23 mouse cellular contexts compared by ENCODE assay signal in genomic region chr4:62308406-62308805, GRCm38 (mm10). TPM values are rescaled to one million over a fixed set of nuclear protein-coding genes. Genes with fewer than 3 reads are reported as not detected.
DNase-seq lines count a peak whose midpoint lies in the region; ATAC-seq and TF ChIP-seq lines count a peak whose summit lies in the region.
"Had no signal": no experiment of that assay in that cellular context is flagged by ENCODE, and none has a peak within 500 bp of the region (broad histone marks: within the 10 kb centered on the region; RNA-seq: fewer than 3 reads in every experiment).

No protein-coding gene starts in this region.

- TF ChIP-seq POLR2A in thymus, adult 2 months (IDR thresholded peaks at IDR 0.05; ENCODE audit: control insufficient read depth, extremely low read depth, insufficient read depth, low read length, poor library complexity): no peak

- H3K36me3 ChIP-seq in forebrain, embryonic 11.5 days (ENCODE audit: control insufficient read depth, insufficient read depth, low read length): no peaks in the 10 kb centered on the region
- H3K36me3 ChIP-seq in forebrain, embryonic 14.5 days (ENCODE audit: control insufficient read depth, insufficient read depth, low read length): peaks cover 52% of the 10 kb centered on the region
- H3K36me3 ChIP-seq in thymus, adult 2 months (ENCODE audit: control insufficient read depth, insufficient read depth, low read length): peaks cover 74% of the 10 kb centered on the region
- peaks cover 65% of the 10 kb centered on the region for H3K36me3 ChIP-seq in neural tube, embryonic 15.5 days

- TF ChIP-seq CTCF in thymus, adult 2 months (IDR thresholded peaks at IDR 0.05; ENCODE audit: borderline replicate concordance, control insufficient read depth, extremely low read depth, insufficient read depth, low read length, poor library complexity): no peak

- no peaks in the 10 kb centered on the region for H3K27me3 ChIP-seq in forebrain, embryonic 11.5 days (ENCODE audit: control insufficient read depth, insufficient read depth, low read length)
- no peaks in the 10 kb centered on the region for H3K27me3 ChIP-seq in forebrain, embryonic 14.5 days (replicated peaks; ENCODE audit: control insufficient read depth, insufficient read depth, low read length)
- no peaks in the 10 kb centered on the region for H3K27me3 ChIP-seq in thymus, adult 2 months (ENCODE audit: control insufficient read depth, insufficient read depth, low read length)
- H3K27me3 ChIP-seq in neural tube, embryonic 15.5 days (replicated peaks): no peaks in the 10 kb centered on the region
- H3K27me3 ChIP-seq: embryonic facial prominence, embryonic 12.5 days; embryonic facial prominence, embryonic 15.5 days; forebrain, embryonic 12.5 days; hindbrain, embryonic 12.5 days; hindbrain, embryonic 15.5 days; Patski had no signal

- no peaks in the 10 kb centered on the region for H3K9me3 ChIP-seq in forebrain, embryonic 11.5 days (ENCODE audit: control insufficient read depth, low read length)
- no peaks in the 10 kb centered on the region for H3K9me3 ChIP-seq in forebrain, embryonic 14.5 days (replicated peaks; ENCODE audit: control insufficient read depth, low read length)
- no peaks in the 10 kb centered on the region for H3K9me3 ChIP-seq in neural tube, embryonic 15.5 days (replicated peaks)
- H3K9me3 ChIP-seq: embryonic facial prominence, embryonic 12.5 days; embryonic facial prominence, embryonic 15.5 days; forebrain, embryonic 12.5 days; hindbrain, embryonic 12.5 days had no signal

- no peaks in the 10 kb centered on the region for H3K4me1 ChIP-seq in forebrain, embryonic 11.5 days (replicated peaks; ENCODE audit: control insufficient read depth, insufficient read depth, low read length)
- H3K4me1 ChIP-seq in forebrain, embryonic 14.5 days (ENCODE audit: control insufficient read depth, insufficient read depth, low read length): no peaks in the 10 kb centered on the region
- no peaks in the 10 kb centered on the region for H3K4me1 ChIP-seq in thymus, adult 2 months (replicated peaks; ENCODE audit: control insufficient read depth, insufficient read depth, low read length)
- no peaks in the 10 kb centered on the region for H3K4me1 ChIP-seq in neural tube, embryonic 15.5 days
- H3K4me1 ChIP-seq: embryonic facial prominence, embryonic 12.5 days; embryonic facial prominence, embryonic 15.5 days; forebrain, embryonic 12.5 days; hindbrain, embryonic 12.5 days; hindbrain, embryonic 15.5 days had no signal

- H3K4me3 ChIP-seq in forebrain, embryonic 11.5 days (ENCODE audit: low read depth, low read length): no peak overlapping the region
- H3K4me3 ChIP-seq in forebrain, embryonic 14.5 days (ENCODE audit: low read depth, low read length): no peak overlapping the region
- H3K4me3 ChIP-seq in thymus, adult 2 months (ENCODE audit: control insufficient read depth, insufficient read depth, low read length): no peak overlapping the region
- no peak overlapping the region for H3K4me3 ChIP-seq in neural tube, embryonic 15.5 days (replicated peaks)
- H3K4me3 ChIP-seq: embryonic facial prominence, embryonic 12.5 days; embryonic facial prominence, embryonic 15.5 days; forebrain, embryonic 12.5 days; hindbrain, embryonic 12.5 days; hindbrain, embryonic 15.5 days had no signal

- no peak for ATAC-seq in forebrain, embryonic 11.5 days (replicated peaks; ENCODE audit: low FRiP score)
- ATAC-seq in forebrain, embryonic 14.5 days: no peak
- ATAC-seq in megakaryocyte, adult 5-6 weeks (ENCODE audit: poor library complexity, severe bottlenecking): peak; percentile 70
- no peak for ATAC-seq in neural tube, embryonic 15.5 days (ENCODE audit: low FRiP score)
- ATAC-seq: forebrain, embryonic 16.5 days; Patski had no signal

- DNase-seq in forebrain, embryonic 11.5 days (ENCODE audit: low spot score): peak; percentile 19
- no peak for DNase-seq in forebrain, embryonic 14.5 days (ENCODE audit: low spot score)
- DNase-seq in layer of hippocampus, adult 9-11 months: peak; percentile 32
- no peak for DNase-seq in layer of hippocampus, adult 11-12 months (ENCODE audit: low spot score)
- DNase-seq in urinary bladder, postnatal 14 days (ENCODE audit: low spot score): no peak
- DNase-seq in thymus, adult 2 months: no peak
- DNase-seq: adrenal gland, postnatal 10 days; adrenal gland, postnatal 36 days; cerebellum, adult 18-20 months; cerebellum, adult 9-10 months; cerebellum, postnatal 14 days; gastrocnemius, postnatal 10 days; gastrocnemius, postnatal 36 days had no signal

- H3K9ac ChIP-seq in forebrain, embryonic 11.5 days (ENCODE audit: low read length): no peak overlapping the region
- no peak overlapping the region for H3K9ac ChIP-seq in forebrain, embryonic 14.5 days (ENCODE audit: low read length)
- H3K9ac ChIP-seq in neural tube, embryonic 15.5 days (replicated peaks): no peak overlapping the region
- H3K9ac ChIP-seq: embryonic facial prominence, embryonic 12.5 days; embryonic facial prominence, embryonic 15.5 days; forebrain, embryonic 12.5 days; hindbrain, embryonic 12.5 days; hindbrain, embryonic 15.5 days had no signal

- H3K27ac ChIP-seq in forebrain, embryonic 11.5 days (ENCODE audit: low read depth, low read length): no peak overlapping the region
- no peak overlapping the region for H3K27ac ChIP-seq in forebrain, embryonic 14.5 days (ENCODE audit: low read depth, low read length)
- H3K27ac ChIP-seq in thymus, adult 2 months (ENCODE audit: control insufficient read depth, insufficient read depth, low read length): no peak overlapping the region
- H3K27ac ChIP-seq in neural tube, embryonic 15.5 days (replicated peaks): no peak overlapping the region
- H3K27ac ChIP-seq: embryonic facial prominence, embryonic 12.5 days; embryonic facial prominence, embryonic 15.5 days; forebrain, embryonic 12.5 days; hindbrain, embryonic 12.5 days; hindbrain, embryonic 15.5 days had no signal

- H3K4me2 ChIP-seq in forebrain, embryonic 11.5 days (ENCODE audit: low read depth, low read length, severe bottlenecking): no peak overlapping the region
- H3K4me2 ChIP-seq in forebrain, embryonic 14.5 days (ENCODE audit: low read length): no peak overlapping the region
- no peak overlapping the region for H3K4me2 ChIP-seq in neural tube, embryonic 15.5 days
- H3K4me2 ChIP-seq: embryonic facial prominence, embryonic 12.5 days; embryonic facial prominence, embryonic 15.5 days; forebrain, embryonic 12.5 days; heart, embryonic 11.5 days; hindbrain, embryonic 12.5 days; hindbrain, embryonic 15.5 days had no signal

RNA-seq across cellular contexts. Expression of gene Slc31a2, which starts 46.0 kb away (rescaled TPM):
- polyA plus RNA-seq in forebrain, embryonic 11.5 days (2014; fragmentation: Nextera tagmentation; extraction: Ambion mirVana): 7.9 and 8.9 TPM in 2 replicates
- polyA plus RNA-seq in forebrain, embryonic 14.5 days (2014; fragmentation: Nextera tagmentation; extraction: Ambion mirVana): 4.0 and 7.2 TPM in 2 replicates
- total RNA-seq in megakaryocyte, adult 5-6 weeks (2015): 61.5 and 74.8 TPM in 2 replicates
- total RNA-seq in megakaryocyte, adult 5-6 weeks (2017): 49.5 and 54.3 TPM in 2 replicates
- polyA plus RNA-seq in thymus, adult 2 months (2012; rRNA removed): 19.0 and 21.6 TPM in 2 replicates
- polyA plus RNA-seq in neural tube, embryonic 15.5 days (2015; fragmentation: Nextera tagmentation; extraction: Ambion mirVana): 15.9 and 18.0 TPM in 2 replicates

RNA-seq across cellular contexts. Expression of gene Fkbp15, which starts 51.9 kb away (rescaled TPM):
- 18.5 and 23.4 TPM in 2 replicates for polyA plus RNA-seq in forebrain, embryonic 11.5 days (2014; fragmentation: Nextera tagmentation; extraction: Ambion mirVana)
- polyA plus RNA-seq in forebrain, embryonic 14.5 days (2014; fragmentation: Nextera tagmentation; extraction: Ambion mirVana): 15.7 and 18.6 TPM in 2 replicates
- total RNA-seq in megakaryocyte, adult 5-6 weeks (2015): 46.8 and 47.6 TPM in 2 replicates
- 110 and 118 TPM in 2 replicates for total RNA-seq in megakaryocyte, adult 5-6 weeks (2017)
- 59.3 and 59.5 TPM in 2 replicates for polyA plus RNA-seq in thymus, adult 2 months (2012; rRNA removed)
- polyA plus RNA-seq in neural tube, embryonic 15.5 days (2015; fragmentation: Nextera tagmentation; extraction: Ambion mirVana): 22.6 and 24.2 TPM in 2 replicates

RNA-seq across cellular contexts. Expression of gene Slc31a1, which starts 52.1 kb away (rescaled TPM):
- polyA plus RNA-seq in forebrain, embryonic 11.5 days (2014; fragmentation: Nextera tagmentation; extraction: Ambion mirVana): 49.9 and 51.7 TPM in 2 replicates
- polyA plus RNA-seq in forebrain, embryonic 14.5 days (2014; fragmentation: Nextera tagmentation; extraction: Ambion mirVana): 43.9 and 44.9 TPM in 2 replicates
- total RNA-seq in megakaryocyte, adult 5-6 weeks (2015): 23.2 and 26.1 TPM in 2 replicates
- 20.7 and 25.3 TPM in 2 replicates for total RNA-seq in megakaryocyte, adult 5-6 weeks (2017)
- 10.5 TPM in 2 replicates for polyA plus RNA-seq in thymus, adult 2 months (2012; rRNA removed)
- 32.2 and 36.5 TPM in 2 replicates for polyA plus RNA-seq in neural tube, embryonic 15.5 days (2015; fragmentation: Nextera tagmentation; extraction: Ambion mirVana)

Comparison
In these comparisons a context has a peak if more than half of its experiments do, and no peak if none do; other contexts are left out.
1. DNase-seq: peak in forebrain, embryonic 11.5 days (single experiment) and layer of hippocampus, adult 9-11 months (single experiment); none in forebrain, embryonic 14.5 days (single experiment), layer of hippocampus, adult 11-12 months (single experiment), urinary bladder, postnatal 14 days (single experiment) and thymus, adult 2 months (single experiment).